Mouse (Mus musculus) forebrain, embryonic 11.5 days (tissue): ENCODE data around the gene Gng2. TPM values are rescaled to one million over a fixed set of nuclear protein-coding genes. Genes with fewer than 3 reads are reported as not detected.
A peak's percentile ranks its signal among the peaks of the same experiment; 100 is the strongest.

ENCODE experiments used
- ATAC-seq: fragments of 200-750 bp; cut with Nextera tagmentation; replicated peaks from 2 replicates; pipeline ENCODE4 v1.8.0; 2017; ENCODE audit warnings: moderate TSS enrichment; ENCODE audit not compliant: low FRiP score
- DNase-seq: peaks from one replicate; pipeline ENCODE4 v3.0.0-alpha.2; 2017; ENCODE audit warnings: low spot score
- H3K27ac ChIP-seq: fragments of 300-500 bp; sonication (generic); 2 replicates; pipeline ENCODE4 v1.5.1; 2014; ENCODE audit warnings: low read depth, low read length
- H3K27me3 ChIP-seq: fragments of 300-500 bp; sonication (generic); 2 replicates; pipeline ENCODE4 v1.6.1; 2014; ENCODE audit warnings: mild to moderate bottlenecking, low read length, mixed read lengths; ENCODE audit not compliant: control insufficient read depth, insufficient read depth
- H3K36me3 ChIP-seq: fragments of 300-500 bp; sonication (generic); 2 replicates; pipeline ENCODE4 v1.6.1; 2014; ENCODE audit warnings: mild to moderate bottlenecking, low read length, moderate library complexity, mixed read lengths; ENCODE audit not compliant: control insufficient read depth, insufficient read depth
- H3K4me1 ChIP-seq: fragments of 300-500 bp; sonication (generic); replicated peaks from 2 replicates; pipeline ENCODE4 v1.6.1; 2014; ENCODE audit warnings: low read length, mixed read lengths; ENCODE audit not compliant: control insufficient read depth, insufficient read depth
- H3K4me2 ChIP-seq: fragments of 300-500 bp; sonication (generic); 2 replicates; pipeline ENCODE4 v1.6.1; 2014; ENCODE audit warnings: low read depth, mild to moderate bottlenecking, low read length, moderate library complexity, mixed read lengths; ENCODE audit not compliant: severe bottlenecking
- H3K4me3 ChIP-seq: fragments of 300-500 bp; sonication (generic); 2 replicates; pipeline ENCODE4 v1.5.1; 2014; ENCODE audit warnings: low read depth, low read length
- H3K9ac ChIP-seq: fragments of 300-500 bp; sonication (generic); 2 replicates; pipeline ENCODE4 v1.6.1; 2014; ENCODE audit warnings: low read length
- H3K9me3 ChIP-seq: fragments of 300-500 bp; sonication (generic); 2 replicates; pipeline ENCODE4 v1.6.1; 2016; ENCODE audit warnings: low read length, mixed read lengths; ENCODE audit not compliant: control insufficient read depth
- WGBS: fragments of 180-500 bp; shearing (Covaris S2); extraction: QIAGEN DNeasy Blood & Tissue Kit; methylation state at CpG from one replicate; pipeline ENCODE4 v1.1.7; 2014; 5-methylcytosine and 5-hydroxymethylcytosine counted together
- polyA plus RNA-seq: library from polyadenylated mRNA; unstranded; fragments of >200 nt; fragmentation: Nextera tagmentation; extraction: Ambion mirVana; gene quantifications from 2 replicates; pipeline ENCODE4 v1.2.1, GENCODE M21; 2014

Gng2 gene
- polyA plus RNA-seq, result 138 and 142 TPM in 2 replicates

DNA sequence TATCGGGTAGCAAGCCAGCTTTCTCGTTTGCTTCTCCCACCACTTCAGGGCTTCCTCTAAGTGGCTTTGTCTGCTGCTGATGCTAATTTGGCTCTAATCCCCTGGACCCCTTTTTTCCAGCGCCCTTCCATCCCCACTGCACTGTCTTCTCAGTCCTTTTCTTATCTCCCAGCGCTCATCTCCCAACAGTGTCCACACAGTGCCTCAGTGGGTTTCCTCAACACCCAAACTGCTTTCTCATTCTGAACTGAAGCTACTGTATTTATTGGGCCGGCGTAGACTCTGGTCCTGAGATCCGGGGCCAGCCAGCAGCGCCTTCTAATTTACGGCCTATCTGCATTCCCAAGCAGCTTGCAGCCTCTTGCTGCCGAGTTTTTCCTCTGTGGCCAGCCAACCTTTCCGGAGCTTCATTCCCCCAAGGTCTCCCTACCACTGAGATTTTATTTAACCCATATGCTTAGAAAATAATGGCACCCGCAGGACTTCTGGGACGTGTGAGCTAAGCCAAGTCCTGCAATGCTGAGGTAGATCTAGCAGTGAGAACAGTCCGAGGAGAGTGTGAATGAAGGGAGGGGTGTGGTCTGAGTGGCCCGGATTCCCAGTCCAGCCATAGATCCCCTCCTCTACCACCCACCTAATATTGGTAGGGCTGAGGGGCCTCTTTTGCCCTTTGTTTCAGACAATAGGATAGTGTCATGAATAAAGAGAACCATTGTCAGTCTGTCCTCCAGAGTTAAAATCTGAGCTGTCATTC lies at the start of gene Gng2:
TSS of gene Gng2 (minus strand) at position 357 of the 754 bp plus-strand sequence.
- Histone ChIP-seq H3K9ac (peak within 1 kb of the TSS; percentile 82), H3K4me2 (peak within 1 kb of the TSS; percentile 76), H3K4me1 (peaks cover 16% of the 10 kb centered on the region), H3K4me3 (peak within 1 kb of the TSS; percentile 53), H3K9me3 (no peaks in the 10 kb centered on the region), H3K36me3 (no peaks in the 10 kb centered on the region), H3K27ac (peak within 1 kb of the TSS; percentile 86), H3K27me3 (no peaks in the 10 kb centered on the region)
- DNase-seq (peak; percentile 65), ATAC-seq (peak; percentile 43)
- 5% methylated on average over 15 of the region's 15 CpGs for WGBS

DNA sequence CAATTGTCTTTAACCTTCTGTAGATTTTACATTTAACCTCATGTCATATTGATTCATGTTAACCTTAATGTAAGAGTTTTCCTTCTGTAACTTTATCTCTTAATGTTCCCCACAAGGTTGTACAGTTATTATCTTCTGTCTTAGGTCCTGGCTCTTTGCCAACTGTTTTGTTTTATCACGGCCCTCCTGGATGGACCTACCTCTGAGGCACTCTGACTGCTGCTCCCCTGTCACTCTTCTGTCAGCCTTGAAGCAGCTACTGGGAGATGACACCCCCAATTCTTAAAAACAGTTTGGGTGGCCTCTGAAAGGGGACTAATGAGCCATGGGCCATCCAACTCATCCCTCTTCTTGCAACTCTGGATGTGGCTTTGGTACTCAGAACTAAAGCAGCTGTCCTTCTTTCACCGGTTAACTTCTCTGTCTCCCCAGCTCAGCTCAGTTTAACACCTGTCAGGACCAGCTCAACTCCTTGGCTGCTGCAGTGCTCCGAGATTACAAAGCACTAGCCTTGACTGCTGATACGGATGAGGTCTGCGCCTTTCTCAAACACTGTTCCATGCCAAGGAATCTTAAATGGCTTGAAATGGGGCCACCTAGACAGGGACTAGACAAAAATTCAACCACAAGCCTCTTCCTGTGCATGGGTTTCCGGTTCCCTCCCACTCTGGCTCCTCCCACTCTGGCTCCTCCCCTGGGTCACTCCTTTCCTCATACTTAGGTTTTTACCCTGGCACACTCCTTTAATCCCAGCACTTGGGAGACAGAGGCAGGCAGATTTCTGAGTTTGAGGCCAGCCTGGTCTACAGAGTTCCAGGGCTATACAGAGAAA lies 47.7 kb upstream of the Gng2 start:
- no peak overlapping the region for H3K27ac ChIP-seq
- H3K4me2 ChIP-seq, result no peak overlapping the region
- H3K36me3 ChIP-seq, result no peaks in the 10 kb centered on the region
- no peak overlapping the region for H3K4me3 ChIP-seq
- no peak for DNase-seq
- H3K9me3 ChIP-seq, result no peaks in the 10 kb centered on the region
- H3K27me3 ChIP-seq, result no peaks in the 10 kb centered on the region
- H3K4me1 ChIP-seq, result no peaks in the 10 kb centered on the region
- no peak for ATAC-seq
- H3K9ac ChIP-seq, result no peak overlapping the region
- WGBS, result 82% methylated on average over 6 of the region's 6 CpGs

DNA sequence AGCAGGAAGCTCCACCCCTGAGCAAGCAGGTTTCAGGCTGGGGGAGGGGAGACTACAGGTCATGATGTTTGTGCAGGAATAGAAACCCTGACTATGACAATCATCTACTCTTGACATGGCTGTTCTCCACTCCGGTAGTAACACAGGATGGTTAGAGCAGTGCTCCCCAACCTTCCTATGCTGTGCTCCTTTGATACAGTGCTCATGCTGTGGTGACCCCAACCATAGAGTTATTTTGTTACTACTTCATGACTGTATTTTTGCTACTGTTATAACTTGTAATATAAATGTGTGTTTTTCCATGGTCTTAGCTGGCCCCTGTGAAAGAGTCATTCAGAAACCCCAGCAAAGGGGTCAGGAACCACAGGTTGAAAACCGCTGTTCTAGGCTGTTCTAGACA lies 46.5 kb upstream of the Gng2 start:
- H3K4me1 ChIP-seq, result no peaks in the 10 kb centered on the region
- no peak overlapping the region for H3K27ac ChIP-seq
- no peak for ATAC-seq
- H3K4me2 ChIP-seq, result no peak overlapping the region
- no peak for DNase-seq
- no peaks in the 10 kb centered on the region for H3K9me3 ChIP-seq
- H3K9ac ChIP-seq, result no peak overlapping the region
- 100% methylated on average over 2 of the region's 2 CpGs for WGBS
- no peak overlapping the region for H3K4me3 ChIP-seq
- no peaks in the 10 kb centered on the region for H3K36me3 ChIP-seq
- H3K27me3 ChIP-seq, result no peaks in the 10 kb centered on the region

DNA sequence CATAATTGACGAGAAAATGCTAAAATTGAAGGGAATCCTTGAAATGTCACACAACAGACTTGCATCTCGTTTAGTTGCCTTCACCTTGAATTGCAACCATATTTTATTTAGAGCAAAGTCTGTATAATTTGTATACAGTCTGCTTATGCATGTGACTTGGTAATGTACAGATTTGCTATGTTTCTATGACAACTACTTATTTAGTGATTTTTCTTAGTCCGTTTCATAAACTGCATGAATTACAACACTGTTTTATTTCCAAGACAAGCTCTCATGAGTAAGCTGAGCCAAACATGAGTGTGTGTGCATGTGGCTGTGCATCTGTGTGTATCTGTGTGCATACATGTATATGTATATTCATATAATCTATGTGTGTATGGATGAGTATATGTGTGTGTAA lies 42.1 kb upstream of the Gng2 start:
- H3K9ac ChIP-seq, result no peak overlapping the region
- 75% methylated on average over 3 of the region's 3 CpGs for WGBS
- H3K4me1 ChIP-seq, result no peaks in the 10 kb centered on the region
- H3K27me3 ChIP-seq, result no peaks in the 10 kb centered on the region
- no peaks in the 10 kb centered on the region for H3K36me3 ChIP-seq
- H3K27ac ChIP-seq, result no peak overlapping the region
- no peak for DNase-seq
- no peak overlapping the region for H3K4me2 ChIP-seq
- no peak overlapping the region for H3K4me3 ChIP-seq
- no peak for ATAC-seq
- H3K9me3 ChIP-seq, result no peaks in the 10 kb centered on the region; the same call in 1 of the 2 replicates

DNA sequence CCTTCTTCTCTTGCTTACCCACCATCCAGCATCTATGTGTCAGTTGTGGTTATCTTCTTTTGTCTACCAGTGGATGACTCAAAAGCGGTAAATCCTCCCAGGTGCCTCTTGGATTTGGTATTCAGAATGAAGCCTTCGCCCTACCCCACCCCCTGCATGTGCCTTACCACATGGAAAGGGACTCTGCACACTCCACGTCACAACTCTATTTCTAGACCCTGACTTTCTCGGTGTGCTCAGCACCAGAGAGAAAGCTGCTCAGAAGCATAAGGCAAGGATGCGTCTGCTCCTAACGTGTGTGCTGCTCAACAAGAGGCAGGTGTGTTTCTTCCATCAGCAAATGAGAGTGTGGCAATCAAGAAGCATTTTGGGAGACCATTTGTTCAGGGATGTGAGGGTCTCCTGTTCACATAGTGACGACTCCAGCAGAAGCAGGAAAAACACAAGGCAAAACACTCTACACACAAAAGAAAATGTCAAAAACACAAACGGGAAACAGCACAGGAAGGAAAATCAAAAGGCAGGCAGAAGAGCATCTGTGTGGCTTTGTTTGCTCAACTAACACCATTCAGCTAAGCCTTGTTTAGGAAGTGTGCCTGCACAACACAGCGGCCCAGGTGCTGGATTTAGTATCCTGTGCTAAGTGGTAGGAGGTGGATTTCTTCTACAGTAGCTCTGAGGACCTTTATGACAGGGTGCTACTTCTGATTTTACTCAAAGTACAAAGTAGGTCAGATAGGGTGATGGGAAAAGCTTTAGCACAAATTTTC lies 35.3 kb upstream of the Gng2 start:
- Histone ChIP-seq H3K36me3 (no peaks in the 10 kb centered on the region), H3K9me3 (no peaks in the 10 kb centered on the region; the same call in 1 of the 2 replicates), H3K27ac (no peak overlapping the region), H3K4me3 (no peak overlapping the region), H3K9ac (no peak overlapping the region), H3K4me1 (no peaks in the 10 kb centered on the region), H3K4me2 (no peak overlapping the region), H3K27me3 (no peaks in the 10 kb centered on the region)
- ATAC-seq (no peak), DNase-seq (no peak)
- 69% methylated on average over 9 of the region's 9 CpGs for WGBS

DNA sequence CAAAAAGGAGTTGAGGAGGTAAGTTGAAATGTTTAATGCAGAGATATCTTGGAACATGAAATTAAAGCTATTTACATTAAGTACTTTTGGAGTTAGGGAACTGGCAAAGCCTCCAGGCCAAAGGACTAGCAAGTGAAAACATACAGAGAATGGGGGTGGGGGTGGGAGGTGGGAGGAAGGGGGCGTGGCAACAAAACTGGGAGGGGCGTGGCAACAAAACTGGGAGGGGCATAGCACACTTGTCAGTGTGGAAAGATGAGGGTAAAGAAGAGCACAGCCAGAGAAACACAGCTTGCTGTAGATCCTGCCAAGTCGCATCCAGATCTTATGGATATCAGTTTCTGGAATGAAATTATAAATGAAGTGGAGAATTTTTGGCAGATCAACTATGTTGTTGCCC lies 30.0 kb upstream of the Gng2 start:
- H3K9me3 ChIP-seq, result no peaks in the 10 kb centered on the region; the same call in 1 of the 2 replicates
- no peaks in the 10 kb centered on the region for H3K4me1 ChIP-seq
- ATAC-seq (no peak), DNase-seq (no peak)
- no peak overlapping the region for H3K4me2 ChIP-seq
- WGBS, result 72% methylated on average over 3 of the region's 3 CpGs
- H3K27ac ChIP-seq, result no peak overlapping the region
- H3K4me3 ChIP-seq, result no peak overlapping the region
- no peak overlapping the region for H3K9ac ChIP-seq
- H3K27me3 ChIP-seq, result no peaks in the 10 kb centered on the region
- no peaks in the 10 kb centered on the region for H3K36me3 ChIP-seq

DNA sequence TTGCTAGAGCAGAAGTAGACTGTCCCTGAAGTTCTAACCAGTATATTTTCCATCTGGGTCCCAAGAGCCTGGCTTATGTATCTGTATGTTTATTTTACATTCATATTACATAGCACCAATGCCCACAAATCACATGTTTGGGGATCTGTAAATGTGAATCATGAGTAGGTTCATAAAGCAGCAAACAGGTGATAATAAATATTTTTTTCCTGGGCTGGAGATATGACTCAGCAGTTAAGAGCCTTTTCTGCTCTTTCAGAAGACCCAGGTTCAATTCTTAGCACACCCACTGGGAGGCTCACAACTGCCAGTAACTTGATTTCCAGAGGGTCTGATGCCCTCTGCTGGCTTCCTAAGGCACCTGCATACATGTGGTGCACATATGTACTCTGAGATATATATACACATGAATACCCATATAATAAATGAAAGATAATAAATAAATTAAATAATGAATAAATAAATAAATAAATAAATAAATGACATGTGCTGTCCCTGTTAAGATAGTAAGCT lies 27.4 kb upstream of the Gng2 start:
- Histone ChIP-seq H3K36me3 (no peaks in the 10 kb centered on the region), H3K4me2 (no peak overlapping the region), H3K27ac (no peak overlapping the region), H3K9me3 (peaks cover 3% of the 10 kb centered on the region; the same call in 1 of the 2 replicates), H3K4me1 (no peaks in the 10 kb centered on the region), H3K9ac (no peak overlapping the region), H3K4me3 (no peak overlapping the region), H3K27me3 (no peaks in the 10 kb centered on the region)
- ATAC-seq, result no peak
- no peak for DNase-seq

DNA sequence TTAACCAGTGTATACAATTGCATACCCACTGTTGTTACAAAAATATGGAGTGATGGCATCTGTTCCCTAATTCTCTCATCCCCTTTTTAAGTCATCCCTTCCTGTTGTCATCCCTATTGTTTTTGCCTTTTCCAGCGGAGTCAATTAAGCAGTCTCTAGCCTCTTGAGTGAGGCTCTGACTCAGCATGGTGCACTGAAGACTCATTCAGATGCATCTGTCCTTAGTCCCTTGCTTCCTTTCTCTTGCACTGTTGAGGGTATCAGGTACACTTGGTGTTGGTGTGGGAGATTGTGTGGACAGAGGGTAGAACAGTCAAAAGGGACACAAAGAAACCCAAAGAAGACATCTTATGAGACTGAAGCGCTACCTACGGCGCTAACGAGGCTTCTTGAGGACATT lies 19.4 kb upstream of the Gng2 start:
- ATAC-seq (no peak), DNase-seq (no peak)
- Histone ChIP-seq H3K4me3 (no peak overlapping the region), H3K27me3 (no peaks in the 10 kb centered on the region), H3K4me2 (no peak overlapping the region), H3K9me3 (0 out of 2 replicates have a peak, but pooled peaks cover 2% of the 10 kb centered on the region), H3K9ac (no peak overlapping the region), H3K4me1 (0 out of 2 replicates have a peak, but pooled peaks cover 1% of the 10 kb centered on the region), H3K27ac (no peak overlapping the region), H3K36me3 (no peaks in the 10 kb centered on the region)
- WGBS, result 62% methylated on average over 5 of the region's 5 CpGs
